Mouse (Mus musculus) layer of hippocampus, adult 2 months (tissue): ENCODE measurements around the gene Fbxw25. TPM values are rescaled to one million over a fixed set of nuclear protein-coding genes. Genes with fewer than 3 reads are reported as not detected.
"Not testable (repeated sequence)": the region's sequence is repeated elsewhere in the genome, so short reads cannot be mapped to it uniquely, and the experiment has no call there.

ENCODE experiments used
- DNase-seq, 2 experiments: peaks; one replicate each; pipeline ENCODE4 v3.0.0; 2022; ENCODE audit warnings: low spot score in 2 of 2
- H3K27ac ChIP-seq: fragments of 200-600 bp; 2 replicates; pipeline ENCODE4 v1.8.1; 2022
- H3K4me3 ChIP-seq: fragments of 200-600 bp; 2 replicates; pipeline ENCODE4 v1.8.1; 2022; ENCODE audit warnings: mild to moderate bottlenecking
- CTCF ChIP-seq: fragments of 200-600 bp; conservative IDR thresholded peaks from 2 replicates; pipeline ENCODE4 v1.8.1; 2022; ENCODE audit warnings: antibody characterized with exemption, mild to moderate bottlenecking, moderate library complexity
- long read RNA-seq, 2 experiments: library from polyadenylated mRNA; stranded (forward); transcript quantifications; one replicate each; pipeline ENCODE4 v2.0.0; 2021; ENCODE audit warnings: borderline mapping rate in 2 of 2
- total RNA-seq, 2 experiments: library from RNA; stranded (reverse); gene quantifications; 2 replicates each; pipeline ENCODE4 v1.2.3; 2021

Fbxw25 gene
- not detected for total RNA-seq
- long read RNA-seq, experiment 1 = 0 reads
- long read RNA-seq, experiment 2 = 0 reads

- H3K27ac ChIP-seq, H3K4me3 ChIP-seq, DNase-seq: not testable (repeated sequence)
Observed at GRCm38 (mm10) chr9:109664552-109664951, at the start of gene Fbxw25. TSS of gene Fbxw25 (minus strand) at chr9:109664652.

GRCm38 (mm10) chr9:109702600-109702999 lies 38.1 kb upstream of the Fbxw25 start, which contains the start of gene Fbxw18:
TSS of gene Fbxw18 (minus strand) at chr9:109702700.
- DNase-seq, H3K27ac ChIP-seq, H3K4me3 ChIP-seq: not testable (repeated sequence)

GRCm38 (mm10) chr9:109685299-109685698 lies 20.8 kb upstream of the Fbxw25 start:
- TF ChIP-seq CTCF = peak; percentile 81
- peak; percentile 11 to 46 for DNase-seq
- no peak overlapping the region for H3K27ac ChIP-seq
- H3K4me3 ChIP-seq = no peak overlapping the region

DNA sequence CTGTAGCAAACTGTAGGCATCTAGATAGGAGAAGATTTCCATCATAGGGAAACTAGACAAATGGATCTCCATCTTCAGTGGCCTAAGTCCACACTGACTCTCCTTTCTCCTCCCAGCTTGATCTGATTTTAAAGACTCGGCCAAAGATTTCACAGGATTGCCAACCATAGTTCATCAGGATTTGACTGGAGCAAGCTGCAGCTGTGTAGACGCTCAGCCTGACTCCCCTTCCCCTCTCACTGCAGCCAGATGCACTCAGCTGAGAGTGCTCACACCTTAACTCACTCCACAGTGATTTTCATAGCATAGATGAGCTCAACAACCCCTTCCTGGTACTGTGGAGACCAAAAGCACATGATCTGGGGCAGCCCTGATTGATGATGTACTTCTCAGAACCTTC lies 38.5 kb downstream of the Fbxw25 start, which contains the start of gene Fbxw24:
Gene Fbxw24 (minus strand): TSS at position 101 of the 400 bp plus-strand sequence.
- H3K27ac ChIP-seq, H3K4me3 ChIP-seq, DNase-seq: not testable (repeated sequence)

- H3K27ac ChIP-seq, H3K4me3 ChIP-seq: not testable (repeated sequence)
- peak; percentile 19 to 34 for DNase-seq
- peak; percentile 74 for TF ChIP-seq CTCF
Observed at GRCm38 (mm10) chr9:109606837-109607236, 57.6 kb downstream of the Fbxw25 start.

DNA sequence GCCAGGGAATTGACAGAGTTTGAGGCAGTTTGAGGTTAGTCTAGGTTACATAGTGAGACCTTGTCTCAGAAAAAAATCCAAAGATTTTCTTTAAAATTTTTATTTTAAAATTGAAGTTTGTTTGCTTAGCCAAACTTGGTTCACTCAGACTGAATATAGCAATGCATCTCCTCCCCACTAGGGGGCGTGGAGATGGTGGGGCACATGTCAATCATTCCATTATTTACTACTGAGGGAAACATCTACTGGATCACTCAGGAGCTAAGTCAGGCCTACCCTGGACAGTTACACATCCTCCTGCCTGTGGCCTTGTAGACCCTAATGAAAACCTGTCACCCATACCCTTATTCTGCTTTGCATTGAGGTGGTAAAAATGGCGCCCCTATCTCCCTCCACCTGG lies 62.3 kb downstream of the Fbxw25 start:
- not testable (repeated sequence) for DNase-seq, H3K27ac ChIP-seq, H3K4me3 ChIP-seq
- peak; percentile 52 for TF ChIP-seq CTCF

- no peak for DNase-seq
- Histone ChIP-seq H3K27ac (no peak overlapping the region), H3K4me3 (no peak overlapping the region)
- no peak for TF ChIP-seq CTCF
Observed at GRCm38 (mm10) chr9:109597226-109597625, 67.2 kb downstream of the Fbxw25 start.

Other genes starting within 250 kb of the Fbxw25 start
- not detected for gene Fbxw16, start 215.5 kb downstream of the Fbxw25 start, total RNA-seq
- not detected for gene Fbxw19, start 168.8 kb downstream of the Fbxw25 start, total RNA-seq
- not detected for gene Fbxw15, start 96.4 kb downstream of the Fbxw25 start, total RNA-seq
- not detected for gene Fbxw24, start 38.6 kb downstream of the Fbxw25 start, total RNA-seq
- gene Fbxw18, start 38.0 kb upstream of the Fbxw25 start, total RNA-seq = not detected
- gene Fbxw26, start 81.4 kb upstream of the Fbxw25 start, total RNA-seq = not detected
- not detected for gene Fbxw27, start 126.0 kb upstream of the Fbxw25 start, total RNA-seq
- gene Spink8, start 147.6 kb upstream of the Fbxw25 start, total RNA-seq = 10 to 100 TPM; 60.8 to 71.0 TPM
- gene Nme6, start 168.1 kb upstream of the Fbxw25 start, total RNA-seq = 10 to 100 TPM; 12.0 to 12.2 TPM
- gene Camp, start 185.0 kb upstream of the Fbxw25 start, total RNA-seq = not detected
- 1 to 10 TPM; 4.7 TPM for gene Cdc25a, start 210.9 kb upstream of the Fbxw25 start, total RNA-seq